Mouse (Mus musculus) liver, adult (tissue): Measurements from ENCODE around the gene Gm4952.

Experiments used
- GATA4 ChIP-seq: IDR thresholded peaks from 2 replicates; pipeline ENCODE4 v1.6.1; 2014; ENCODE audit warnings: mild to moderate bottlenecking, low read length; ENCODE audit not compliant: insufficient replicate concordance

Gene Gm4952

DNA sequence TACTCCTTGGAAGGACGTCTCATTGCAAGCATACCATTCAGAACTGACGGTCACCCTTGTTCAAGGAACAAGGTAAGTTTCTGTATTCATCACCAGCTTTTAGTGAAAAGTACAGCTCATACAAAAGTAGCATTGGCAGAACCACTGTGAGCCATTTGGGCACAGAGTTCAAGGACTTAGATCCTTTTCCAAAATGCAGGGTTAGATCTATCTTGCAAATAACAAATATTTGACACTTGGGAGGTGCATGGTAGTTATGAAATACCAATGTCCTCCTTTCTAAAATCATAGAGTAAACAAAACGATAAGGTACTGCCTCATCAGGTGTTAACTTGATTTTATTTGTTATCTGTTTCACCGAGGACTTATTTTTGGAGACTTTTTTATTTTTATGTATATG is 71.3 kb downstream of the Gm4952 start:
- no peak for TF ChIP-seq GATA4

GRCm38 (mm10) chr19:12677812-12678211 is 78.0 kb downstream of the Gm4952 start, which contains the start of gene Olfr1443:
Olfr1443 (plus strand) TSS chr19:12678112.
- TF ChIP-seq GATA4: no peak
